Mouse (Mus musculus) cerebellum, postnatal 25 days (tissue): Measurements from ENCODE around the gene Jmjd8.
"Not testable (repeated sequence)": the region's sequence is repeated elsewhere in the genome, so short reads cannot be mapped to it uniquely, and the experiment has no call there.

Experiments
- DNase-seq, 2 experiments: peaks; one replicate each; pipeline ENCODE4 v3.0.0; 2021; ENCODE audit warnings: mixed read lengths in 2 of 2

The Jmjd8 gene

DNA sequence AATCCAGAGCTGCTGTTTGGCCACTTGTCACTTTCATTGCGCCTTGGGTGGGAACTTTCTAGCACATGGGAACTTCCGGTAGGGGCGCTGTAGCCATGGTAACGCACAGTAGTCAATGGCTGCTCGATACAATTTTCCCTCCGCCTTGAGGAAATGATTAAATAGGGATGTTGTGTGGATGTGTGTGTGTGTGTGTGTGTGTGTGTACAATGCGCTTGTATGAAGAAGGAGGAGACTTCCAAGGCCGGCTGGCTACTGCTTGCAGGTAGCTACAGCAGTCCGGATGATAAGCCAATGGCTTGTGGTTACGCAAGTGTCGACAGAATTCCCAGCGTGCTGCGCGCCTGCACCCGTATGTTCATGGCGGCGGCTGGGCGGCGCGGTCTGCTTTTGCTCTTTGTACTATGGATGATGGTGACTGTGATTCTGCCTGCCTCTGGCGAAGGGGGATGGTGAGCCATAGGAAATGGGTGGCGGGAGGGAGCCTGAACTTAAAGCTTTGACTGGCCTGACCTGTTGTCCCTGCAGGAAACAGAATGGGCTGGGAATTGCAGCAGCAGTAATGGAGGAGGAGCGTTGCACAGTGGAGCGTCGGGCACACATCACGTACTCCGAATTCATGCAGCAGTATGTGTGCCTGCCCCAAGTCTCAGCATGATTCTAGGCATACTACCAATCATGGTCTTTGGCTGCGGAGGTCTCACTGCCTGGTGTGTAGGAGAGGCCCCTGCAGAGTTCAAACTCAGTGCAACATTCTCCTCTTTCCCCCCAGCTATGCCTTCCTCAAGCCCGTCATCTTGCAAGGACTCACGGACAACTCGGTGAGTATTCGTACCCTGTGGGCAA is at the start of gene Jmjd8:
Jmjd8 (plus strand) TSS at position 156 of the 846 bp plus-strand sequence.
- peak; percentile 89 to 90 for DNase-seq

DNA sequence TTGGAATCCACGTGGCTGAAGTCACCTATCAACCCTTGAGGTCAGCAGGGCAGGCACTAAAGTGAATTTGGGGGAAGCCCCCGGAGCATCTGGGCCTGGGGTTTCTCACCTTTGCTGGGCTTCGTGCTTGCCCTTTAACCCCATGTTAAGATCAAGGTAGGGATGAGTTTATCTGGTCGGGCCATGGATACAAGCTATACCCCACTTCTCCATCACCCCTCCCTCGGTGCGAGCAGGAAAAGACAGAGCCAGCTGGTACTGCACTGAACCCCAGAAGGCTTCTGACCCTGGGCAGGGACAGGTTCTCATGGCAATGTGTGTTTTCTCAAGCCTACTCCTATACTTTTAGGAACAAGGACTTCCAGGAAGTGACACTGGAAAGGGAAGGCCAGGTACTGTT is 47.3 kb upstream of the Jmjd8 start:
- no peak for DNase-seq

DNA sequence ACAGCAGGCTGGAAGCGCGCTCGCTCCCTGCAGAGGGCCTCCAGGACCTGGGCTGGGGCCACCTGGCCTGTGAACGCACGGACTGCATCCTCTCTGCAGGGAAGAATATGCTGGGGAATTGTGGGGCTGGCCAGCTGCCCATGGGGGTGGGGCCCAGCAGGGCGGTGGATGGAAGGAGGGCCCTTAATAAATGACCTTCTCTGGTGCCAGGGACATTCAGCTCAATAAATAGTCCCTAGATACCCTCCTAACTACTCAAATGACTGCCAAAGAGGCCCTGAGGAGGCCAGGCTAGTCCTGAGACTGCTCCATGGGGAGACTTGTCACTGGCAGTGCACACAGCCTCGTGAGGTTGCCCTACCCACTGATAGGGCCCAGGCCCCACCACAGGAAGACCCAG is 45.6 kb upstream of the Jmjd8 start:
- peak; percentile 70 to 80 for DNase-seq

DNA sequence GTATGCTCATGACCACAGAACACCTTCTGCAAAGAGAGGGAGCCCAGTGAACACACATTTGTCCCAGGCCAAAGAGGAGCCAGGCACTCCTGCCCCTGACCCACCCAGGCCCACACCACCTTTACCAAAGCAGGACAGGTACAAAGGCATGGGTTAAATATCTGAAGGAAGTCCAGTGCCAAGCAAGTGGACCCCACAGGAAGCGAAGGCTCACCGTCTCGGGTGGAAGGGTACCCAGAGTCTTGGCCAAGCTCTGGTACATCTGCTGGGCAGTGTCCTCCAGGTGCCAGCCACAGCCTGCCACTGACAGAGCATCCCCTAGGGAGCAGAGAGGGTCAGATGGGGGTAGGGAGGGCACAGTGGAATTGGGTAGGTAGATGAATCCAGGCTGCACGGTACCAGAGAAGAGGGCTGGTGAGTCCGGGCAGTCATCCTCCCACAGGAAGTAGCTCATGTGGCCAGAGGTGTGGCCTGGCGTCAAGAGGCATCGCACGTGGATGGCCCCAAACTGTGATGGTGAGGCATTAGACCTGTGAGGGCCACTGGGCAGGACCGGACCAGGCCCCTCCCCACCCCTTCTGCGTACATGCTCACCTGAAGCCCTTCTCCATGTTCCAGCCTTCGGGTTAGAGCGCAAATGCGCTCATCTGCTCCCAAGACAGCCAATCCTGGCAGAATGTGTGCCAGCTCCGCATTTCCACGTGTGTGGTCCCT is 44.6 kb upstream of the Jmjd8 start:
- peak; percentile 30 to 42 for DNase-seq

DNA sequence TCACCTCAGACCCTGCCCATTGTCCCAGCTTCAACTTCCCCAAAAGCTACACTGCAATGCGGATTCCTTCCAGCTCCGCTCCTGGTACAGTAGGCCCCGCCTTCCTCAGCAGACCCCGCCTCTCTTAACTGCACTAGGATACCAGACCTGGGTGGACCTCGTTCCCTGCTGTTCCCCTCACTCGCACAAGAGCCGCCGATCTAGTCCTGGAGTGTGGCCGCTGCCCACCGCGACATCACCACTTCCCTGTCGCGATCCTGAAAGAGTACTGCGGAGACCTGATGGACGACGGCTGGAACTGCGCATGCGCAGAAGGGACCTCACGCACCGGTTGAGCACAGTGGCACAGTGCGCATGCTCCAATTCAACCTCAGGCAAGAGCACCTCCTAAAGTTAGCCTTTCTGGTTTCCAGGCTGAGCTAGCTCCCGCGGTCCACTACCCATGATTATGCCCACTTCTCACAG is 43.4 kb upstream of the Jmjd8 start, which contains the start of gene Haghl:
Haghl (minus strand) TSS at position 393 of the 465 bp plus-strand sequence.
- DNase-seq = peak; percentile 97 to 98

DNA sequence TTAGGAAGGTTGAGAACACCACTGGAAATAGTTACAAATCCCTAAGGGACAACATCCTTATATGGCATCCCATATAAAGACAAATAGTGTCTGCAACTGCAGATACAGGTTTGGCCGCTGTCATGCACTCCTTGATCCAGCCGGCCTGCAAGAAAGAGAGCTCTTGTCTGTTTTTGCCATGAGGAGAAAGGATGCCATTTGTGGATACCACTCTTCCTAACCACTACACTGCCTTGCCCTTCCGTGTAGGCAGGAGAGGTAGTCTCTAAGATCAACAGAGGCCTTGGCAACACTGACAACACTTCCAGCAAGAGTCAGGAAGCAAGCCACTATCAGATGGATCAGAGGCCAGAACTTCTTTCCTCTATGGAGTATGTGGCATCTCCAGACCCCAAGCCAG is 42.4 kb upstream of the Jmjd8 start, which contains the start of gene Ccdc78:
Ccdc78 (plus strand) TSS at position 301 of the 400 bp plus-strand sequence.
- no peak for DNase-seq

DNA sequence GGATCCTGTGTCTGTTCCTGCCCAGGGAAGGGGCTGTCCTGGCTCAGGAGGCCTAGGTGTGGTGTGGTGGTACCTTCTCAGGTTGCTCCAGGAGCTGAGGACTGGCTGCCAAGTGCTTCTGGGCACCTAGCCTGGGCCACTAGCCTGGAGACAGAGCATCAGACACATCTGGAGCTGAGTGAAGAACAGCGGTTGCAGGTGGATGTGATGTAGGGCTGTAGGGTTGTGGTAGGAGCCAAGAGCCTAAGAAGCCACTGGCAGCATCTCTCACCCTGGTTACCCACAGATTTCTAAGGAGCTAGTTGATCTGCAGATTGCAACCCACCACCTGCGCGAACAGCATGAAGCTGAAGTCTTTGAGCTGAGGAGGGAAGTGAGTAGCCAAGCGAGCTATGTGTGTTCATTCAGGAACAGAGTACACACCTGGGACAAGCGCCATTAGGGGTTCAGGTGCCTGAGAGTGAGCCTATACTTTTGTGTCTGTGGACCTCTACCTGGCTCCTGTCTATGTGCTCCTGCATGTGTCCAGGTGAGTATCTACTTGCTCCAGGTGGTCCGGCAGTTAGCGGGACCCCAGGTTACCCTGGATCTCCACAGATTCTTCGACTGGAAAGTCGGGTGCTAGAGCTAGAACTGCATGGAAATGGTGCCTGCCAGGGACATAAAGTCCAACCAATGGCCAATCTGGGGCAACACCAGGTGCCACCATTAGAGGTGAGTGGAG is 41.7 kb upstream of the Jmjd8 start:
- no peak for DNase-seq

DNA sequence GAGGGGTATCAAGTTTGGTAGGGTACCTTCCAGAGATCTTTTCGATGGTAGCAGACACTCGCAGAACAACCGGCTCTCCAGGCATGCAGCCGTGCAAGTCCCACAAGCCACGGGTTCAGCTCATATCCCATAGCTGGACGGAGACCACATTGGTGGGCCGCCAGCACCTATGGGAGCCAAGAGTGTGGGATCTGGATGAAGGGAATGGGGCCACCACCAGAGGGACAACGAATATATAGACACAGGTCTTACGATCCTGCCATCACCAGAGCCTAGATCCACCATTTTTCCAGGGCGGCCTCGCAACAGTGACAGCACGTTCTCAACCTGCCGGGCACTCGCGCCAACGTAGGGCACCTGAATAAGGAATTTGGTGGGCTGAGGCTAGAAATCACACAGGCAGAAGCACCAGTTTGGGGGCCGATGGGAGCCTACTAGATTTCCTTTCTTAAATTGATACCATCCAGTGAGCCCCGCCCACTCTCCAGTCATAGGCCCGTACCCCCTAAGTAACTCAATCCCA is 37.3 kb upstream of the Jmjd8 start:
- DNase-seq = peak in 1 of 2 experiments; percentile 33

DNA sequence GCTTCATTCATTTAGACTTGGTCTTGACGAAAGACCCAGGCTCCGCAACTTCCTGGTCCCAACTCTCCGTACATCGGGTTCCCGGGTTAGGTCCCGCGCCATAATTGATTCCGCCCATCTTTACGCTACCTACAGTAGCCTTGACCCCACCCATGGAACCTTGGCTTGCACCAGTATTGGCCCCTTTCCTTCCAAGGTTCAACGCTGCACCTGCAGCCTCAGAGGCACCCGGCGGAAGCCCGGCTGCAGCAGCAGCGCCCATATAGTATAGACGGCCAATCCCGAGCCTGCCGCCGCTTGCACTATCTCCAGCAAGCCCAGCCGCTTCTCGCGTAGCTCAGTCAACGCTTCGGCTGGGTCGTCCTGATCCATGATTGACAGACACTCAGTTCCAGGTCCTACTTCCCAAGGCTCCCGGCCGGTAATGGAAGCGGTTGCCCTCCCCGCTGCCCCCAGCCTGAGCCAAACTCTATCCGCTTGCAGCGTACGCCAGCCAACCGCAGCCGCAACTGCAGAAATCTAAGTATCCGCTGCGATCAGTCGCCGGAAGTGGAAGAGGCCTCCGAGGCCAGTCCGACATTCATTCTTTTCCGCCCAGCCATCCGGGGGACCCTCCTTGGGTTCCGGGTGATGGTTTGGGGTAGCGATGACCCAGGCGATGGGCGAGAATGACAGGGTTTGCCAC is 36.7 kb upstream of the Jmjd8 start:
- DNase-seq = peak; percentile 90 to 91

DNA sequence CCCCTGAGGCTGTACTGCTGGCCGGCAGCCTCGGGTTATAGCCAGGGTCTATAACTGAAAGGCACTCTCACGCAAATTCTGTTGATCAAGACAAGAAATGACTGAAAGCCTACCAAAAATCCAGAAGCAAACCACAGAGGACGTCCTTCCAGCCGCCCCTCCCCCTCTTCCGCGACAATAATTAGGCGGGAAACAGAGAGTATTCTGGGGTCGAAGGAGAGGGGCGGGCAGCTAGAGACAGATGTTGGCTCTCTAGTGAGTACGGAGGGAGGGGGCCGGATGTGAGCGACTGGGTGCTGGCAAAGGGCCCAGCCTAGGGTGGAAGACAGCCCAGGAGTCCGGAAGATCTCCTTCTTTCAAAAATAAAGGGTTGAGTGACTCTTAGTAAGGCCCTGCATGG is 36.1 kb upstream of the Jmjd8 start, which contains the start of gene Fam173a:
Fam173a (minus strand) TSS at position 287 of the 400 bp plus-strand sequence.
- DNase-seq = peak in 1 of 2 experiments; percentile 73

DNA sequence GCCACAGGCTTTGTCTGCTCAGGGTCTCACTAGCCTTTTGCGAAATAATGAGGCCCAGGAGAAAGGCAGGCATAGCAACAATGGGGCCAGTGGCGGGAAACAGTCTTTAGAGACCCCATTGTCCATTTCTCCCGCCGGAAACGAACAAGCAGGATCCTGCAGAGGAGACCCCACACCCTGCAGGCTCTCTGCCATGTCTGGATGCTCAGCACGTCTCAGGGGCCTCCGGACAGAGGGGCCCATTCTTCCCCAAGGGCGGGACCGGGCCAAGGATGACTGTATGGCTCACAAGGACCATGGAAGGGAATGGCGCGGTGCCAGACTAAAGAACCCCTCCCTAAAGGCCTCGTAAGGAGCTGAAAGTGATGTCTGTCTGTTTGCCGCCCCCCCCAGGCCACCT is 34.5 kb upstream of the Jmjd8 start:
- peak in 1 of 2 experiments; percentile 45 for DNase-seq

DNA sequence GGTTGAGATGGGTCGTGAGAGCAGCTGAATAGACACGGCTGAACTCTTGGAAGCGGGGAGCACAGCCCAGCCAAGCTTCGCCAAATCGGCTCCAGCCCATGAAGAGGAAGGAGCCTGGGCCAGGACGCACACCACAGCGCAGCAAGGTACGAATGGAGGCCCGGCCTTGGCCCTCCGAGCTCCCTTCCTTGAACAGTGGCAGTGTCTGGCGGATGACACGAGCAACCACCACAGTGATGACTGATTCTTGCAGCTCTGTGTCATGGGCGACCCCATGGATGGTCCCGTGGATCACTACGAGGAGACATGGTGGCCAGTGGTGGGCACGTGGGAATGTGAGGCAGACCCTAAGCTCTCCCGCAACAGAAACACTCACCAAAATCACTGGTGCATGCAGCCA is 33.7 kb upstream of the Jmjd8 start:
- no peak for DNase-seq

DNA sequence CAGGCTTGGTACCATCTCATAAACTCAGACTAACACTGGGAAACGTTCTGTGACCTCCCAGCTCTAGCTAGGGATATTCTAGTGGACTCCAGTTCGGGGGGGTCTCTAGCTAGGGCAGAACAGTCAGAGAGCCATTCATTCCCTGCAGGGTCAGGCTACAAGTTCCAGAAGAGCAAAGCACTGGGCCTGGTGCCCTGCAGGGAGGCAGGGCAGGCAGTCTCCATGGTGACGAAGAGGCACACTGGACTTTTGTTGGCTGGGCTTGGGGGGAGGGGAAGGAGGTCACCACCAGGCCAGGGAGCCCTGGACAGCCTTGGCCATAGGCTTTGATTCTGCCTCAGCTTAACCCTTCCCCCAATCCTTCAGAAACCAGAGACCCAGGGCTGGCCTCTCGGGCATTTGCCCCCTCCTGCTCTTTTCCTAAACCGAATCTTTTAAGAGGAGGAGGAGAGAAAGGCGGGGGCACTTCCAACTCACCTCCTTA is 33.0 kb upstream of the Jmjd8 start, which contains the start of gene AC134908.4:
AC134908.4 (minus strand) TSS at position 51 of the 484 bp plus-strand sequence.
- peak; percentile 22 to 50 for DNase-seq

DNA sequence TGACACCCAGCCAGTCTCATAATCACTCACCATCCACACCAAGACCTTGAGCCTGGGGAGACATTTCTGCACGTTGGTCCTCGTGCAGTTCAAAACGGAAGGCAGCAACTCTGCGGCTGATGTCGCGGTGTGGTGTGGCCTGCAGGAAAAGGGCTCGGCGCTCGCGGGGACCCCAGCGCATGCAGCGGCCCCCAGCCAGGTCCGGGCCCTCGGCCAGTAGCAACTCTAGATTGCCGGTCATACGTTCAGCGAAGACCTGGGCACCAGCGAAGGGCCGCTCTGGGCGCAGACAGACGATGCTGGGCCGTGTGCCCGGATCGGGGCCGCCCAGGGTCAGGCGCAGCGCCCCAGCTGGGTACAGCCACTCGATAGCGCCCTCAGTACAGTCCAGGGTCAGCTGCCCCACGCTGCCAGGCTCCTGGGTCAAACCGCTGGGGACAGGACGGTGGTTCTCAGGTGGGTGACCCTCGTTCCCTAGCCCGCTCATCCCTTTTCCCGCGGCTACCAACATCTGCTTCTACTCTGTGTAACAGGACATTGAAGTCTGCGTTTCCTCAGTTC is 32.4 kb upstream of the Jmjd8 start:
- DNase-seq = peak; percentile 19 to 53

DNA sequence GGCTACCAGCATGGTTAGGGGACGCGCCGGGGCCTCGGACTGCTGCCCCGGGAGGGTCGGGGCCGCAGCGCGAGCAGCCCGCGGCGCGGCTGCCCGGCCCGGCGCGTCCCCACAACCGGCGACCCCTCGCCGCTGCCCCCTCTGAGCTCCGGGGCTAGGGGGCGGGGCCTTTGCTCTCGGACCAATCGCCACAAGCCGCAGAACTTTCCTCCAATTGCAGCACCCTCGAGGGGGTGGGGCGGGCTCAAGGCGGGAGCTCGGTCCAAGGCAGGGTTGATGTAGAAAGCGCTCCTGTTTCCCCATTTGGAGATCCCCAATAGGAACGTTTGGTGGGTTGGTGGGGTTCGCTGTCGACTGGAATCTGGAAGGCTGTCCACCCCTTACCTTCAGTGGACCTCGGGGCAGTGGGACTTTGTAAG is 31.7 kb upstream of the Jmjd8 start, which contains the start of gene Metrn:
Metrn (minus strand) TSS at position 186 of the 419 bp plus-strand sequence.
- peak; percentile 67 to 82 for DNase-seq

DNA sequence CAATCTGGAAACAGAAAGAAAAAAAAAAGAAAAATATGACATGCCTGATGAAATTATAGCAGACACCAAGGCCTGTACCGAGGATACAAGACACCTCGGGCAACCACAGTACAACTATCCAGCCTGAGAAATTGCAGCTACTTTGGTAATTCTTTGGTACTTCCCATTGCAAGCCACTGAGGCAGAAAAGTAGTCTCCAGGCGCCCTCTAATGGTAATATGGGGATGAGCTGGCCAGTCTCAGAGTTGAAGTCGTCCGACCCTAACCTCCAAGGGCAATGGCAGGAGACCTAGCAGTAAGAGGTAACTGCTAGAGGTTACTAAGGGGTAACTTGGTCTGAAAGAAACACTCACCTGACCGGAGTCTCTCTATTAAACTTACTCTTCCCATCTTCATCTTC is 27.6 kb upstream of the Jmjd8 start:
- peak; percentile 71 to 79 for DNase-seq

DNA sequence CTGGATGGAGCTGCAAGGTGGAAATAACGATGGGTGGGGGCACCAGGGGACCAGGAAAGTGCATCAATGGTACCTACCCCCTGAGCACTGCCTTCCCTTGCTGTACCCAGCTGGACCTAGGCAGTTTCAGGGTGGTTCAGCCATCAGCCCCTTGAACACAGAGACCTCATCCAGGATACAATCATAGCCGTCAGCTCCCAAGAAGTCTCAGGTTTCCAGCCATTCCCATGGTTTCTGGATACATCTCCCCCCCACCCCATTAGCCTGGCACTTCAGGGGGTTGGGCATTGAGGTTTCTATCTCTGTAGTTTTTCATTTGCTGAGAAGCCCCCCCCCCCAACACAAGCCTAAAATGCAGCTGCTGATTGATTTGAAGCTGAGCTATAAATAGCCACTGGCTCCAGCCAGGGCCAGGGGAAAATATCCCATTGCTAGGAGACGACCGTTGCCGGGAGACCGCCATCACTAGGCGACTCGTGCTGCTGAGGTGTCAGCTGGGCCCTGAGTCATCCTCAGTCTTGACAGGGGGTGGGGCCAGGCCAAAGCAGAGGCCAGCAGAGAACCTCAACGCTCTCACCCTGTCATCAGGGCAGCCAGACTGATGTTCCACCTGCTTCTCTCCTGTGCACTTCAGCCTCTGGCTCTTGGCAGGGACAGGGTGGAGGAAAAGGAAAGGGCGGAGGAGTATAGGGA is 25.7 kb upstream of the Jmjd8 start:
- peak in 1 of 2 experiments; percentile 59 for DNase-seq

DNA sequence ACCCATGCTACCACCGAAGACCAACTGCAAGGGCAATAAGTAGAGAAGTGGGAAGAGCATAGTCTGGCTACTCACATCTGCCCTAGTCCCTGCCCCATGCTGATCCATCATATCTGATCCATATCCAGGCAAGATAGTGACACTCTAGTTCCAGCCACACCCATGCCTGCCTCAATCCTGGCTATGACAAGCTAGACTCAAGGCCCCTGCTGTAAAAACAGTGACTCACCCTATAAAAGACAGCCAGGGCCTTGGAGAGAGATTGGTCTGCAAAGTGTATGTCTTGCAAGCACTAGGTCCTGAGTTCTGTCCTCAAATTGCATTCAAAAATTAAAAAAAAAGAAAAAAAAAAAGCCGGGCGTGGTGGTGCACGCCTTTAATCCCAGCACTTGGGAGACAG is 22.2 kb upstream of the Jmjd8 start:
- no peak for DNase-seq

DNA sequence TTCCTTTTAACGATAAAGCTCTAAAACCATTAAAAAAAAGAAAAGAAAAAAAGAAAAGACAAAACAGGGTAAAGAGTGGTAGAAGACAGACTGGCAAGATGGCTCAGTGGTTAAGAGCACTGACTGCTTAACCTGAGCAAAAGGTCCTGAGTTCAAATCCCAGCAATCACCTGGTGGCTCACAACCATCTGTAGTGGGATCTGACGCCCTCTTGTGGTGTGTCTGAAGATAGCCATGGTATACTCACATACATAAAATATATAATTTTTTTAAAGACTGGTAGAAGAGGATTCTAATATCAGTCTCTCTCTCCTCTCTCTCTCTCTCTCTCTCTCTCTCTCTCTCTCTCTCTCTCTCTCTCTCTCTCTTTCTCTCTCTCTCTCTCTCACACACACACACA is 21.2 kb upstream of the Jmjd8 start:
- not testable (repeated sequence) for DNase-seq

DNA sequence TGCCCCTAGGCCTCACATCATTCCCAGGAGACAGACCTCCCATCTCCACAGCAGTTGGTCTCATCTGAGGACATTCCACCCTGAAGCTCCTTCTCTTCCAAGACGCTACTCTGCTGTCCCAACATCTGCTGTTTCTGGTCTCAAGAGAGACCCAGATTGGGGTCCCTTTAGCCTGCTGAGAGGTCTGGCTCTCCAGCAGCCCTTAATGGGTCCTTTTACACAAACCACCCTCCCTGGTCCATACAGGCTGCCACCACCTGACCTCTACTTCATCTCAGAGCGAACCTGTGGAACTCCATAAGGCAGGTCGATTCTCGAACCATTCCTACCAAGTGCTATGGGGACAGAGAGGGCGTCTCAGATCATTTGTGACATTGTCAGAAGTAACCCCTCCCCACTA is 20.6 kb upstream of the Jmjd8 start:
- no peak for DNase-seq
